Mouse (Mus musculus) hindbrain, embryonic 11.5 days (tissue): Measurements from ENCODE around the gene Lrrc41. TPM values are rescaled to one million over a fixed set of nuclear protein-coding genes. Genes with fewer than 3 reads are reported as not detected.

Experiments
- ATAC-seq: fragments of 200-750 bp; cut with Nextera tagmentation; 2 replicates; pipeline ENCODE4 v1.8.0; 2017; ENCODE audit warnings: mild to moderate bottlenecking, moderate TSS enrichment, moderate library complexity; ENCODE audit not compliant: low FRiP score
- DNase-seq: peaks from one replicate; pipeline ENCODE4 v3.0.0-alpha.2; 2015; ENCODE audit warnings: low spot score
- H3K27ac ChIP-seq: fragments of 300-500 bp; sonication (generic); 2 replicates; pipeline ENCODE4 v1.5.1; 2014; ENCODE audit warnings: mild to moderate bottlenecking, low read depth, low read length
- H3K27me3 ChIP-seq: fragments of 300-500 bp; sonication (generic); 2 replicates; pipeline ENCODE4 v1.6.1; 2014; ENCODE audit warnings: mild to moderate bottlenecking, low read length, moderate library complexity, mixed read lengths; ENCODE audit not compliant: control insufficient read depth, insufficient read depth
- H3K36me3 ChIP-seq: fragments of 300-500 bp; sonication (generic); 2 replicates; pipeline ENCODE4 v1.6.1; 2014; ENCODE audit warnings: mild to moderate bottlenecking, low read length, moderate library complexity, mixed read lengths; ENCODE audit not compliant: control insufficient read depth, insufficient read depth
- H3K4me1 ChIP-seq: fragments of 300-500 bp; sonication (generic); replicated peaks from 2 replicates; pipeline ENCODE4 v1.6.1; 2014; ENCODE audit warnings: low read length, mixed read lengths; ENCODE audit not compliant: control insufficient read depth, insufficient read depth
- H3K4me2 ChIP-seq: fragments of 300-500 bp; sonication (generic); replicated peaks from 2 replicates; pipeline ENCODE4 v1.6.1; 2014; ENCODE audit warnings: mild to moderate bottlenecking, low read depth, low read length
- H3K4me3 ChIP-seq: fragments of 300-500 bp; sonication (generic); 2 replicates; pipeline ENCODE4 v1.5.1; 2014; ENCODE audit warnings: low read depth, low read length
- H3K9ac ChIP-seq: fragments of 300-500 bp; sonication (generic); 2 replicates; pipeline ENCODE4 v1.6.1; 2014; ENCODE audit warnings: low read depth, low read length
- H3K9me3 ChIP-seq: fragments of 300-500 bp; sonication (generic); 2 replicates; pipeline ENCODE4 v1.6.1; 2016; ENCODE audit warnings: low read length; ENCODE audit not compliant: control insufficient read depth
- WGBS: fragments of 180-500 bp; shearing (Covaris S2); extraction: QIAGEN DNeasy Blood & Tissue Kit; methylation state at CpG from one replicate; pipeline ENCODE4 v1.1.7; 2014; 5-methylcytosine and 5-hydroxymethylcytosine counted together
- polyA plus RNA-seq: library from polyadenylated mRNA; unstranded; fragments of >200 nt; fragmentation: Nextera tagmentation; extraction: Ambion mirVana; gene quantifications from 2 replicates; pipeline ENCODE4 v1.2.1, GENCODE M21; 2014

Lrrc41 gene
- polyA plus RNA-seq, 1 experiment from 2014 or later: 65.5 TPM

DNA sequence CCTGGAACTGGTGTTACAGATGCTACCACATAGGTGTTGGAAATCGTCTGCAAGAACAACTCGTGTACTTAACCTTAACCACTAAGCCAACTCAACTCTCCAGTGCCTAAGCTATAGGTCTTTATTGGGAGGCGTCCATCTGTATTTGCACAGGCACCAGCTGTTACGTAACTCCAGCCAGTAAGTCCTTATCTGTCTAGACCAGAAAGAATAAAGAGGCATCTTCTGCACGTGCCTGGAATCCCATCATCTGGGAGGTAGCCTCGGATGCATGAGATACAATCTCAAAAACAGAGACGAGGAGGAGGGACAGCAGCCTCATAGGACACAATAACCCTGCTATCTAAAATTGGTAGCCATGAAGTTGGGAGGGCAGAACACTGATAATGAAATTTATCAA lies 25.9 kb downstream of the Lrrc41 start:
- Histone ChIP-seq H3K27me3 (no peaks in the 10 kb centered on the region), H3K9ac (no peak overlapping the region), H3K9me3 (no peaks in the 10 kb centered on the region), H3K27ac (no peak overlapping the region), H3K4me1 (no peaks in the 10 kb centered on the region), H3K4me2 (no peak overlapping the region), H3K36me3 (peaks cover 32% of the 10 kb centered on the region; the same call in 1 of the 2 replicates), H3K4me3 (no peak overlapping the region)
- no peak for ATAC-seq
- 88% methylated on average over 7 of the region's 7 CpGs for WGBS
- DNase-seq: no peak

GRCm38 (mm10) chr4:116105278-116105677 lies 30.2 kb downstream of the Lrrc41 start:
- ATAC-seq (no peak), DNase-seq (no peak)
- Histone ChIP-seq H3K4me3 (no peak overlapping the region), H3K4me2 (no peak overlapping the region), H3K27ac (no peak overlapping the region), H3K9me3 (no peaks in the 10 kb centered on the region), H3K27me3 (no peaks in the 10 kb centered on the region), H3K9ac (no peak overlapping the region), H3K36me3 (peaks cover 9% of the 10 kb centered on the region; the same call in 1 of the 2 replicates), H3K4me1 (no peaks in the 10 kb centered on the region)
- 94% methylated on average over 5 of the region's 5 CpGs for WGBS

GRCm38 (mm10) chr4:116110695-116111094 lies 35.6 kb downstream of the Lrrc41 start:
- H3K27me3 ChIP-seq: no peaks in the 10 kb centered on the region
- WGBS: 94% methylated on average over 6 of the region's 6 CpGs
- H3K27ac ChIP-seq: no peak overlapping the region
- H3K4me1 ChIP-seq: no peaks in the 10 kb centered on the region
- no peak overlapping the region for H3K4me3 ChIP-seq
- ATAC-seq (no peak), DNase-seq (no peak)
- H3K9me3 ChIP-seq: no peaks in the 10 kb centered on the region
- H3K4me2 ChIP-seq: no peak overlapping the region
- no peak overlapping the region for H3K9ac ChIP-seq
- peaks cover under 1% of the 10 kb centered on the region; the same call in 1 of the 2 replicates for H3K36me3 ChIP-seq

DNA sequence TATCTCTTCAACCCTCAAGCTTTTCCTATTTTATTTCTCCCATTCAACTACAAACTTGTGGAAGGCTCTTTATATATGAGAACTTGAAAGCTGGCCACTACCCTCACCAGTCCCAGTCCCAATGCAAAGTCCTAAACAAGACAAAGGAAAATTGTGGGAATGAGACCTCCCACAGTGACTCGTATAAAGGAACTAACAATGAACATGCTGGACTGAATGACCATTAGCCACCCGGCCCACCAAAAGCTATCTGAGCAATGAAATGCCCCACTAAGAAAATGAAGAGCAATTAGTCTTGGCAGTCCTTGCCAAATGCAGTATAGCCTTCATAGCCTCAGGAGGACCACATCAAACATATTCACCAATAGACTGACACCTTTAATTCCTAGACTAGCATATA lies 36.4 kb downstream of the Lrrc41 start:
- no peak overlapping the region for H3K9ac ChIP-seq

GRCm38 (mm10) chr4:116122762-116123161 lies 47.7 kb downstream of the Lrrc41 start:
- no peaks in the 10 kb centered on the region for H3K27me3 ChIP-seq
- H3K4me2 ChIP-seq: peak overlapping the region; percentile 53
- 0% methylated on average over 1 of the region's 1 CpGs for WGBS
- peak overlapping the region; percentile 50 for H3K9ac ChIP-seq
- H3K4me1 ChIP-seq: no peaks in the 10 kb centered on the region
- H3K9me3 ChIP-seq: no peaks in the 10 kb centered on the region
- 0 out of 2 replicates have a peak, but pooled peaks cover 3% of the 10 kb centered on the region for H3K36me3 ChIP-seq
- DNase-seq (no peak), ATAC-seq (no peak)
- H3K27ac ChIP-seq: no peak overlapping the region
- H3K4me3 ChIP-seq: peak overlapping the region; percentile 47

More for the DNA sequence above, 36.4 kb downstream of the Lrrc41 start:
- Histone ChIP-seq H3K27ac (no peak overlapping the region), H3K9me3 (no peaks in the 10 kb centered on the region), H3K4me3 (no peak overlapping the region), H3K36me3 (no peaks in the 10 kb centered on the region), H3K4me2 (no peak overlapping the region), H3K4me1 (no peaks in the 10 kb centered on the region), H3K27me3 (no peaks in the 10 kb centered on the region)
- DNase-seq (no peak), ATAC-seq (no peak)
- WGBS: 71% methylated on average over 2 of the region's 2 CpGs

DNA sequence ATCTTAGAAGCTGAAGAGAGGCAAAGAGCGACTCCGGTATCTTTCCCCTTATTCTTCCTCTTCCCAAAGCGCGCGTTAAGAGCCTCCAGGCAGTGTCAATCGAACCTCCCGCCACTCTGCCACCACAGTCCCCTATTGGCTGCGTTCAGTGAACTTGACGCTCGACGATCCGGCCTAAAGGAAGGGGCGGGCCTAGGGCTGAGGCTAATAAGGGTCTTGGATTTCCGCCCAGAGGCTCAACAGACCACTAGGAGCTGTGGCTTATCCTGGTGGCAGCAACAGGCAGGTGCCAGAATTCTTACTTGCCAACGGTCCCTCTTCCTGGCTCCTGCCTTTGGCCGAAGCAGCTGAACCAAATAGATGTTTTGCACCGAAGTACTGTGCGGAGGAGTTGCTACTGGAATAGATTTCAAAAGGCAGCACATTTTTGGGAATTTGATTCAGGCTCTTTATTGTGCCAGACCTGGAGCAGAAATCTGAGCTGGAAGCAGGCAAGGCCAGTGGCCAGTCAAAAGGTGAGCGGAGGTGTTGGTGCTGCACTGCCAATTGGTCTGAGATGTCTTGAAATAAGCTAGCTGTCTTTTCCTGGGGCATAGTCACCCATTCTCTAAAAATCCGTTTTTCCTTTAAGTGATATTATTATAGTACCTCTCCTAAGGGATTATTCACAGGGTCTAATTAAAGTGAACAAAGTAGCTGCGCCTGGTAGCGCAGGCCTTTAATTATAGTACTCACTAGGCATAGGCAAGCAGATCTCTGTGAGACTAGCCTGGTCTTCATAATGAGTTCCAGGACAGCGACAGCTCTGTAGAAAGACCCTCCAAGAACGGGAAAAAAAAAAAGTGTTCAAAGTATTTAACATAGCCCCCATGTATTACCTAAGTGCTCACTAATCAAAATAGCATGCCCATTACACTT lies 48.8 kb downstream of the Lrrc41 start, which contains the start of the genes Rad54l and Pomgnt1:
Rad54l (minus strand) TSS at position 89 of the 918 bp plus-strand sequence.
Pomgnt1 (plus strand) TSS at position 239 of the 918 bp plus-strand sequence.
- H3K9me3 ChIP-seq: no peaks in the 10 kb centered on the region
- H3K9ac ChIP-seq: peak within 1 kb of the TSS; percentile 63
- ATAC-seq (peak; percentile 99), DNase-seq (peak; percentile 95)
- H3K27me3 ChIP-seq: no peaks in the 10 kb centered on the region
- H3K4me1 ChIP-seq: no peaks in the 10 kb centered on the region
- no peak within 1 kb of the TSS for H3K27ac ChIP-seq
- no peaks in the 10 kb centered on the region for H3K36me3 ChIP-seq
- WGBS: 8% methylated on average over 24 of the region's 24 CpGs
- H3K4me2 ChIP-seq: peak within 1 kb of the TSS; percentile 53
- H3K4me3 ChIP-seq: peak within 1 kb of the TSS; percentile 47

DNA sequence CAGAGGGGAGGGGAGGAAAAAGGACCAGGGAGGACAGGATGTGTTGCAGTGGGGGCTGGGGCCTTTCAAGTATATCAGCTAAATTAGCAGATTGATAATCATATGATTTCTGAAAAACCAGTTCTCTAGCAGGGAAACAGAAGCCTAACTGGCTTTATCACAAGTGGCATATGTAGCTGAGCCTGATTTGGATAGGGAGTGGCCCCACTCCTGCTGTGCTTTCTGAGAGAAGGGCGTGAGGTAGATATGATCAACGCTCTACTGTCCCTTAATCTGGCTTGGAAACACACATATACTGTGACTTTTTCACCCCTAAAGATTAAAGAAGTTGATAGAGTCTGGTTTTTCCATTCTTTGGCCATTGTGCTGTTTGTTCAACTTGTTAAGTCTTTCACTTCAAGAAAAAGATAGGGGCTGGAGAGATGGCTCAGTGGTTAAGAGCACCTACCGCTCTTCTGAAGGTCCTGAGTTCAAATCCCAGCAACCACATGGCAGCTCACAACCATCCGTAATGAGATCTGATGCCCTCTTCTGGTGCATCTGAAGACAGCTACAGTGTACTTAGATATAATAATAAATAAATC lies 50.8 kb downstream of the Lrrc41 start:
- Histone ChIP-seq H3K27me3 (no peaks in the 10 kb centered on the region), H3K4me2 (no peak overlapping the region), H3K36me3 (no peaks in the 10 kb centered on the region), H3K4me3 (no peak overlapping the region), H3K9ac (no peak overlapping the region), H3K9me3 (no peaks in the 10 kb centered on the region), H3K27ac (no peak overlapping the region), H3K4me1 (no peaks in the 10 kb centered on the region)
- DNase-seq (no peak), ATAC-seq (no peak)
- 93% methylated on average over 4 of the region's 4 CpGs for whole genome bisulfite sequencing

GRCm38 (mm10) chr4:116127956-116128355 lies 52.9 kb downstream of the Lrrc41 start:
- H3K27me3 ChIP-seq: no peaks in the 10 kb centered on the region
- H3K4me3 ChIP-seq: no peak overlapping the region
- no peaks in the 10 kb centered on the region for H3K36me3 ChIP-seq
- H3K4me1 ChIP-seq: no peaks in the 10 kb centered on the region
- H3K9me3 ChIP-seq: no peaks in the 10 kb centered on the region
- ATAC-seq (no peak), DNase-seq (no peak)
- 58% methylated on average over 6 of the region's 6 CpGs for WGBS
- H3K4me2 ChIP-seq: no peak overlapping the region
- no peak overlapping the region for H3K27ac ChIP-seq
- H3K9ac ChIP-seq: no peak overlapping the region
